Mouse (Mus musculus) 416B (cell line): ENCODE measurements at regions not wholly inside any gene's neighbourhood (a gene's known extent, or its start where the extent isn't known, plus 50 kb on each side); places are given as distances from the start of the nearest gene placed in this dataset.

Source experiments
- DNase-seq: peaks from one replicate; pipeline ENCODE4 v3.0.0; 2011; ENCODE audit warnings: low read depth

GRCm38 (mm10) chrX:11915984-11916383 is 244.2 kb downstream of the Bcor start:
- DNase-seq, result no peak

- no peak for DNase-seq
Measured at GRCm38 (mm10) chrX:11920231-11920630, 239.9 kb downstream of the Bcor start.

DNA sequence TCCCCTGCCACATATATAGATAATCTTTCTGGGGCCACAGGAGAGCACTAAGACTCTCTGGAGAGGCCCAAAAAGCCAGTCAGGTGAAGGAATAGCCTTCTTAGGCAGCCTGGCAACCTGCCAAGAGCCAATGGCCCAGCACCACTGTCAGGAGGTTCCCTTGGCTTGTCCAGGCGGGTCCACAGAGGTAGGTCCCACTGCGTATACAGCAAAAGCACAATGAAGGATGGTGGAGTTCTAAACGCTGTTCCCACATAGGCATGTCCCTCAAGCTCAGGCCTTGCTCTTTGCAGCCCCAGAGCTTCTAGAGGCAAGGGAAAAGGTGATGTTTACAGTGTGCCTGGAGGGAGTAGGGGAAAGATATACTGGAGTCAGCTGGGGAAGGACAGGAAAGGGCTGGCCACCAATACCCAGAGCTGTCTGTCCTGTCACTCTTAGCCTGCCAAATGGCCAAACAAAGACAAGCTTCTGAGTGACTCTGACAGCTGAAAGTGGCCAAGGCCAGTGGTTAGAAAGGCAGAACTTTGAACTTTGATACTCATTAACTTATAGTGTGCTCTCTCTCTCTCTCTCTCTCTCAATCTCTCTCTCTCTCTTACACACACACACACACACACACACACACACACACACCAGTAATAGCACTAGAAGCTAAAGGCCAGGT is 235.4 kb downstream of the Bcor start:
- DNase-seq, result no peak

DNA sequence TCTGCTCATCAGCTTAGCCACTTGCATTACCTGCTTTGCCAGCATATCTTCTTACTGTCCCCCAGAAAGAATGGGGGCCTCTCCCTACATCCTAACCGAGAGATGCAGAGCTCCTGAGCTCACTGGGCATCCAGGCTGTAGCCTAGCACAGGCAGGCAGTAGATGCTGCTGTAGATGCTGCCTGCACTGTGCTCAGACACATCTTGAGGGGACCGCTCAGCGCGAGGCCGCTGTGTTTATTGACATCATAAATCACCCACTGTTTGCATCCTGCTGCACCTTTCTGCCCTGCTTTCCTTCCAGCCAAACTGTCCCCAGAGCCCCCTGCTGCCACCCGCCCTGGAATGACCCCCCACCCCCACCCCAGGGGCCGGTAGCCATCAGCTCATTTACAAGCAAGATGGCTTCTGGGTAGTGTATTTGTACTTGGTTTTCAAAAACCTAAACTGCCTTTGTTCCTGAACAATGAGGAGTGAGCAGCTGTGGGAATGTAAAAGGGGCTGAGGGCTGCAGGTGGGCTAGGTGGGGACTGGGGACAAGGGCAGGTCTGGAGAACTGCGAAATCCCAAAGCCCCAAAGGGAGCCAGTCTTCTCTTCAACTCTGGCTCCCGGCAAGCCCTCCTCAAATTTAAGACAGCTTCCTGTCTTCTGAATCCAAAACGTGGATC is 233.2 kb downstream of the Bcor start:
- no peak for DNase-seq

GRCm38 (mm10) chrX:11929448-11929847 is 230.7 kb downstream of the Bcor start:
- DNase-seq, result no peak

- DNase-seq, result no peak
Measured at GRCm38 (mm10) chrX:11931432-11931831, 228.7 kb downstream of the Bcor start.

- no peak for DNase-seq
Measured at GRCm38 (mm10) chrX:11935337-11935736, 224.8 kb downstream of the Bcor start.

DNA sequence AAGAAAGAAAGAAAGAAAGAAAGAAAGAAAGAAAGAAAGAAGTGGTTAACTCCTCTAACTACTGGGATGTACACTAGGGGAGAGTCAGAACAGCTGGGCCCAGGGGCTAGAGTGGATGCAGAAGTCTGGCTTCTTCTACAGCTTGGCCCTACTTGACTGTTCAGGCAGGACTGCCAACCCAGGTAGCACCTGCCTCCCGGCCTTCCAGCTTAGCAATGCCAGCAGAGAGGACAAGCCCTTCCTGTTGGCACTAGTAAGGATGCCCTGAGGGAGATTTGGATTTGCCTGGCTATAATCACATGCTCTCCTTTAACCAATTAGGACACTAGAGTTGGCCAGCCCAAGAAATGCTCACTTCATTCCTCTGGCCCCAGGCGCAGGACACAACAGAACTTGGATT is 219.9 kb downstream of the Bcor start:
- no peak for DNase-seq

- no peak for DNase-seq
Measured at GRCm38 (mm10) chrX:11943367-11943766, 216.8 kb downstream of the Bcor start.

- DNase-seq, result no peak
Measured at GRCm38 (mm10) chrX:11944574-11944973, 215.6 kb downstream of the Bcor start.

DNA sequence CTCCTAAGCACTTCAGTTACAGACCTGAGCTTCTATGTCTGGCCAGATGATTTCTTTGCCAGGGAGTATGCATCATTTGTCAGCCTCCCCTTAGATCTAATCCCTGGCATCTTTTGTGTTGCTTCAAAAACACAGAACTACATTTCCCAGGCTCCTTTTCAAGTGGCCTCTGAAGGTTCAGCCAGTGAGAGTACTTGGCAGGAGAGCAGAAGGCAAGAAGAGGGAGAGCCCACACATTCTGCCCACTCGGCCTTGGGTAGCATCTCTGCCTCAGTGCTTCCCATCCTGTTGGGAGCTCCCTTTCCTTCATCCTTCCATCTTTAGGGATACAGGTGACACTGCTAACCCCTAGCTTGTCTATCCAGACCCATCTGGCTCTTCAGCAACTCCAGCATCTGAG is 214.9 kb downstream of the Bcor start:
- DNase-seq, result no peak

DNA sequence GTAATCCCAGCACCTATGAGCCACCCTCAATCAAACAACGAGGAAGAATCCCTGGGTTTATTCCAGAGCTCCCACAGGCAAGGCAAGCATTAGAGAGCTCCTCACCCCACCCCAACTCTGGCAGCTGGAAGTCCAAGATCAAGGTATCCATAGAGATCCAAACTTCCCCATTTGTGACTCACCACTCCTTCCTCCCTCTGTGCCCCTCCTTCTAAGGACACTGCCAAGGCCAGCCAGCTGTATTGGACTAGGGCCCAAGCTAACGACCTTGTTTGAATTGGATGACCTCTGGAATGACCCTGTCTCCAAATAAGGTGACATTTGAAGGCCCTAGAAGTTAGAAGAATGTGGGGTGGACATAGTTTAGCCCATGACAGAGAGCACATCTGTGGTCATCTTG is 208.0 kb downstream of the Bcor start:
- DNase-seq, result peak; percentile 8

GRCm38 (mm10) chrX:11956194-11956593 is 204.0 kb downstream of the Bcor start:
- DNase-seq, result no peak

- DNase-seq, result no peak
Measured at GRCm38 (mm10) chrX:11957011-11957410, 203.1 kb downstream of the Bcor start.

- no peak for DNase-seq
Measured at GRCm38 (mm10) chrX:11959871-11960552, 200.1 kb downstream of the Bcor start.

DNA sequence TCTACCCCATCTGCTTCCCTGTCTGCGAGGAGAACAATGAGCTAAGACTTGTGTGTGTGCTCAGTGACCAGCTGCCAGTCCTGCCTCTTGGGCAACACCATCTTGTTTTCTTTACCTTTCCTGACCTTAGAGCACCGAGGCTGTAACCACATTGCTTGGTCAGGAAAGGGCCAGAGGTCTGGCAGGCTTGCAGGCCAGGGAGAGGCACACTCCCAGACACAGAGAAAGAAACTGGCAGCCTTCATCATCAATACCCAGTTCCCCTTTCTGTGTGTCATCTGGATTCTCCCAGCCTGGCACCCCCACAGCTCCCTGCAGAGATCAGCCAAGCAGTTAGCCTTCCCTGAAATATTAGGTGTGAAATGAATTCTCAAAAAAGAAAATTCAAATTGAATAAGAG is 198.8 kb downstream of the Bcor start:
- DNase-seq, result peak; percentile 67

- no peak for DNase-seq
Measured at GRCm38 (mm10) chrX:11964428-11964827, 195.7 kb downstream of the Bcor start.

DNA sequence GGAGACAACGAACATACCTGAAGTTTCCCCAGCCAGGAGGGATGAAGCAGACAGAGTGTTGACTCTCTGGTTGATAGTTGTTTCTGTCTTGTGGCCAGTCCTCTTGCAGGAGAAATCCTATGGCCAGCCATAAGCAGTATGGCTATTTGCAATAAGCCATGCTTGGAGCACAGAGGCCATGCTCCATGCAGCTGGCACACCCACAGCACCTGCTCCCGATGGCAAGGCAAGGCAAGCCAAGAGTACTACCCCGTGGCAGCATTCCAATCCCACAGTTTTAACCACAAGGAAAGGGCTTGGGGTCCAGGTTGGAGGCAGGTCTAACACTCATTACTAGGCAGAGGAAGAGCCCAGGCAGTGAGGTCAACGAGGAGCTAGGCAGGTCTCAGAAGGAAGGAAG is 181.5 kb downstream of the Bcor start:
- peak; percentile 18 for DNase-seq

- DNase-seq, result no peak
Measured at GRCm38 (mm10) chrX:11983276-11983675, 176.9 kb downstream of the Bcor start.
